Mouse (Mus musculus) megakaryocyte, embryonic 14.5 days (primary cell): ENCODE measurements around the gene Pank4. TPM values are rescaled to one million over a fixed set of nuclear protein-coding genes. Genes with fewer than 3 reads are reported as not detected.

Experiments used
- H3K27me3 ChIP-seq: replicated peaks from 2 replicates; pipeline ENCODE3; 2012; ENCODE audit warnings: inconsistent platforms
- H3K36me3 ChIP-seq: replicated peaks from 2 replicates; pipeline ENCODE3; 2012; ENCODE audit warnings: low read length, inconsistent platforms, mixed read lengths
- H3K4me1 ChIP-seq: 2 replicates; pipeline ENCODE4 v1.6.1; 2012; ENCODE audit warnings: inconsistent platforms
- H3K4me3 ChIP-seq: replicated peaks from 2 replicates; pipeline ENCODE3; 2012; ENCODE audit warnings: moderate library complexity, mild to moderate bottlenecking, inconsistent platforms
- H3K9me3 ChIP-seq: 2 replicates; pipeline ENCODE4 v1.6.1; 2012; ENCODE audit warnings: inconsistent platforms
- FLI1 ChIP-seq: IDR thresholded peaks from 2 replicates; pipeline ENCODE4 v1.6.1; 2012; ENCODE audit warnings: low read length, inconsistent platforms, mixed read lengths
- GATA1 ChIP-seq: IDR thresholded peaks from 3 replicates; pipeline ENCODE4 v1.6.1; 2012; ENCODE audit warnings: mixed read lengths, low read length, inconsistent platforms, borderline replicate concordance
- polyA plus RNA-seq: library from polyadenylated mRNA; stranded (reverse); fragments of >175 nt; gene quantifications from 2 replicates; pipeline ENCODE4 v1.2.3, GENCODE M21; 2012; ENCODE audit warnings: low replicate concordance; ENCODE audit not compliant: insufficient read depth

Gene Pank4
- polyA plus RNA-seq, 1 experiment, result 13.1 TPM

DNA sequence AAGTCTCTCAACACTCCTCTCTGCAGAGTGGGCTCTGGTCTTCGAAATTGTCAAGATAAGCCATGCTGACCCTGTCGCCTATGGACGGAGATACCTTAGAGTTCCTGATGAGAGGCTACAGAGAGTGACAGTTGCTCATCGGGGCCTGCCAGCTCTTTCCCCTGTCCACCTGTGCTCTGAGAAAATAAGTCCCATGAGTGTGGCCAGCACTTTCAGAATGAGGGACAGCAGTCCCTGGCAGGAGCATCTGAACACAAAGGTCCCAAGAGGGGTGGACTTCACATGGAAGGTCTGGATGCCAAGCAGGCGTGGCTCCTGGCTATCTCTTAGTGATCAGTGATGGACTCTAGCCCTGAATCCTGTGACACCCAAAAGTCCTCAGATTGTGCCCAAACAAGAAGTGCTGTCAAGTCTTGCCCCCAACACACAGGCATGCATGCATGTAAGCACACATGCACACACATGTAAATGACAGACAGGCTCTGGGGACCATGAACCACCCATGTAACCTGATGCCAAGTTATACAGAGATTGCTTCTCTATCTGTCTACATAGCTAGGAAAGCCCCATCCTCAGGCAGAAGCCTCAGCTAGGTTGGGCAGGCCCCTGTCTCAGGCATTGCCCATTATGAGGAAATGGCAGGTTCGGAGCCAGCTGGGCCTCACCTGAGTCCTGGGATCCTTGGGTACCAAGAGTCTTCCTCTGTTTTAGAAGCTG is 20.4 kb upstream of the Pank4 start:
- Histone ChIP-seq H3K9me3 (no peaks in the 10 kb centered on the region), H3K4me3 (peak overlapping the region; percentile 67), H3K4me1 (peaks cover 40% of the 10 kb centered on the region), H3K27me3 (peaks cover 31% of the 10 kb centered on the region), H3K36me3 (no peaks in the 10 kb centered on the region)
- no peak for TF ChIP-seq FLI1
- no peak for TF ChIP-seq GATA1

DNA sequence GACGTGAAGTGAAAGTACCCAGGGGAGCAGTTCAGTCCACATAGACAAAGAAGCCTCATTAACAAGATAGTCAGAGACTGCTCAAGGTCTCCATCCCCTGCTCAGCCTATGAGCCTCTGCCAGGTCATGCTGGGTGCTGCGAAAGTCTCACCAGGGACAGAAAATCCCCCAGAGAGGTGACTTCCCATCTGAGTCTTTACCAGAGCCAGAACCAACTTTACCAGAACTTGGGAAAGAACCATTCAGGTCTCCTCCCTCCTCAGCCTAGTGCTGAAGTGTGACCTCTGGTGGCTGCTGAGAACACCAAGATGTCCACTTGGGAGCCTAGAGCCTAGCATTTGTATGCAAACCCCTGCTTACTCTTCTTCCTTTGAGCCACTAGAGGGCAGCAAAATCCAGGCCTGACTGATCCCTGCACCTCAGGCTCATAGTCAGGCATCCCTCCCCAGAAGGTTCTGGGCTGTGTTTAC is 19.8 kb upstream of the Pank4 start:
- no peaks in the 10 kb centered on the region for H3K9me3 ChIP-seq
- no peak for TF ChIP-seq FLI1
- H3K4me3 ChIP-seq, result peak overlapping the region; percentile 67
- H3K27me3 ChIP-seq, result peaks cover 36% of the 10 kb centered on the region
- no peaks in the 10 kb centered on the region for H3K36me3 ChIP-seq
- peaks cover 40% of the 10 kb centered on the region for H3K4me1 ChIP-seq

DNA sequence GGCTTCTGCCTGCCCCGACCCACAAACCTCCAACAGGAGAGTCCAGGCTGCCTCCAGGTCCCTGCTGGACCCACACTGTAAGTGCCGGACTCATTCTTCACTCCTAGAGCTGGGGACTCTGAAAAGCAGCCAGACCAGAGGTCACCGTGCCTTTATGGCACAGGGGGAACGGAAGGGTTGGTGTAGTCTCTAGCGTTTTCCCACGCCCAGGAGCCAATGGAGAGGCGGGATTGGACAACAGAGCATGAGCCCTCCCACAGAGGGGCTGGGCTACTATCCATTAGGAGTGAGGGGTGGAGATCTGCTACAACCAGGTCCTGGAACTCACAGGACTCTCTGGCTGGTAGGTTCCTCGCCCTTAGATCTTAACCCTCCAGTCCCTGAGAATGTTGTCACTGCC is 17.6 kb upstream of the Pank4 start:
- Histone ChIP-seq H3K4me1 (peaks cover 29% of the 10 kb centered on the region), H3K4me3 (peak overlapping the region; percentile 24), H3K36me3 (no peaks in the 10 kb centered on the region), H3K27me3 (peaks cover 54% of the 10 kb centered on the region), H3K9me3 (no peaks in the 10 kb centered on the region)
- TF ChIP-seq GATA1 (no peak), FLI1 (no peak)

DNA sequence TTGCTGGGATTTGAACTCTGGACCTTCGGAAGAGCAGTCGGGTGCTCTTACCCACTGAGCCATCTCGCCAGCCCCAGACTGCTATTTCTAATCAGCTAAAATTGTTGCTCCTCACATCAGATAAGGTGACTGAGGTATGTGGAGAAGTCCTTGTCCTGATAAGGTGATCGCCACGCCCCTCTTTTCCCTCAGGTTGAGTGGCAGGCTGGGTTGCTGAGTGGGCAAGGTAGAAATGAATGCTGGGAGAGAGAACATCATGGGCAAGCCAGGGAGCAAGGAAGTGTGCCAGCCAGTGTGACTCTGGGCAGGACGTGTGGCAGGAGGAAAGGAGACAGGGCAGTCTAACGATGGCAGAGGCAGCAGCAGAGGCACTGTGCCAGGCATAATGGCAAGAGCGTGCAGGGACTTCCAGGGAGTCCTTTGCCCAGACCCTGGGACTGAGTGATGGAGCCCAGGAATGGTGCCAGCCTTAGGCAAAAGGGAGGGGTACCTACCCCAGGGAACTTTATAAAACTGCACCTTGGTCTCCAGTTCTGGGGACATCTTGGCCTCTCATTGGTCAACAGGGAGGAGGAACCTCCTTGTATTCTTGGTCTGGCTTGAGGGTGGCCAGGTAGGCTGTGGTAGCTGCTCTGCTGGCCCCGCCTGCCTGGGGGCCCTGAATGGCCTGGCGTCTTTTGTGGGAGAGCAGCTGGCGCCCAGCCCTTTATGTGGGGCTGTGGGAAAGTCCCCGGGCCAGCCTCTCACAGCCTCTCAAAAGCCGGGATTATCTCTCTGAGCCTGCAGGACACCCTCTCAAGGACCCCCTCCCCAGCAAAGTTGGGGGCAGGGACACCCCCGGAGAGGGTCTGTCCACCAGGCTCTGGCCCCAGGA is 15.6 kb upstream of the Pank4 start:
- TF ChIP-seq FLI1, result no peak
- no peak for TF ChIP-seq GATA1
- no peaks in the 10 kb centered on the region for H3K9me3 ChIP-seq
- H3K27me3 ChIP-seq, result peaks cover 72% of the 10 kb centered on the region
- H3K4me1 ChIP-seq, result peaks cover 25% of the 10 kb centered on the region
- H3K36me3 ChIP-seq, result no peaks in the 10 kb centered on the region
- H3K4me3 ChIP-seq, result no peak overlapping the region

DNA sequence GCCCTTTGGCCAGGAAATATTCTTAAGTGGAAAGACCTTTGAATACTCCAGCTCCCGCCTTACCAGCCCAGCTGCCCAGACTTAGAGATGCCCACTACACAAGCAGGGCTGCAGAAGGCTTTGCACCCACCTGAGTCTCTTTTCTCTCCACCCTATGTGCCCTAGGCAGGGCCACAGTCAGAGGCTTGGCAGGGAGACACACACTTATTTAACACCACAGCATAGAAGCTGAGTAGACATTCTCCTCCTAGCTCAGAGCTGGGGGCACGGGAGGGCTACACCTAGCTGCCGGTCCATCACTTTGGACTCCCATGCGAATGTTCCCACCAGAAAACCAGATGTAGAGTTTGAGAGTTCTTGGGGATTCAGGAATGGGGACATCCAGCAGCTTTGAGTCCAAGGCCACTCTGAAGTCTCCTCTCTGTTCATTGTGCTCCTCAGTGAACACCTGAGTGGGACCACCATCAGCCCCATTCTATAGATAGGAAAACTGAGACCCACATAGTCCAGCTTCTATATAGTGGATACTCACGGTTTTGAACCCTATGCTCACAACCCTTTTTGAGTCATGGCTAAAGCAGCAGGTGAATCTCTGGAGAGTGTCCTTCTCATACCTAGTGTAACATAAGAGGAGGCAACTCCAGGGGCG is 14.9 kb upstream of the Pank4 start:
- no peak for TF ChIP-seq FLI1
- TF ChIP-seq GATA1, result no peak
- Histone ChIP-seq H3K36me3 (no peaks in the 10 kb centered on the region), H3K4me3 (no peak overlapping the region), H3K9me3 (no peaks in the 10 kb centered on the region), H3K4me1 (peaks cover 18% of the 10 kb centered on the region), H3K27me3 (peaks cover 80% of the 10 kb centered on the region)

DNA sequence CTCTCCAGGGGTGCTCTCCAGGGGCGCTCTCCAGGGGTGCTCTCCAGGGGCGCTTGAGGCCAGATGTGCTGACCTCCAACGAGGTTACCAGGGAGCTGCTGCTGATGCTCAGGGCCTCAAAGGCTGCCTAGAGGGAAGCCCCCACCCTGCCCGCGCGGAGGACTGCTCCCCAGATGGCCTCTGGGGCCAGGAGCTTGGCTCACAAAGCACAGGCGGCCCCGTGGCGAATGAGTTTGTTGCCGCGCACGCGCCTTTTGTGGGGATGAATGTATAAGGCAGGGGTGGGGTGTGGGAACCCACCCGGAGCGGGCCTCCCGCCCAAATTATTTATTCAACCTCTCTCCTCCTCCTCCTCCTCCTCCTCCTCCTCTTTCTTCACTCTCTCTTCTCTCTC is 14.3 kb upstream of the Pank4 start:
- TF ChIP-seq GATA1 (no peak), FLI1 (no peak)
- H3K27me3 ChIP-seq, result peaks cover 85% of the 10 kb centered on the region
- H3K4me3 ChIP-seq, result no peak overlapping the region

DNA sequence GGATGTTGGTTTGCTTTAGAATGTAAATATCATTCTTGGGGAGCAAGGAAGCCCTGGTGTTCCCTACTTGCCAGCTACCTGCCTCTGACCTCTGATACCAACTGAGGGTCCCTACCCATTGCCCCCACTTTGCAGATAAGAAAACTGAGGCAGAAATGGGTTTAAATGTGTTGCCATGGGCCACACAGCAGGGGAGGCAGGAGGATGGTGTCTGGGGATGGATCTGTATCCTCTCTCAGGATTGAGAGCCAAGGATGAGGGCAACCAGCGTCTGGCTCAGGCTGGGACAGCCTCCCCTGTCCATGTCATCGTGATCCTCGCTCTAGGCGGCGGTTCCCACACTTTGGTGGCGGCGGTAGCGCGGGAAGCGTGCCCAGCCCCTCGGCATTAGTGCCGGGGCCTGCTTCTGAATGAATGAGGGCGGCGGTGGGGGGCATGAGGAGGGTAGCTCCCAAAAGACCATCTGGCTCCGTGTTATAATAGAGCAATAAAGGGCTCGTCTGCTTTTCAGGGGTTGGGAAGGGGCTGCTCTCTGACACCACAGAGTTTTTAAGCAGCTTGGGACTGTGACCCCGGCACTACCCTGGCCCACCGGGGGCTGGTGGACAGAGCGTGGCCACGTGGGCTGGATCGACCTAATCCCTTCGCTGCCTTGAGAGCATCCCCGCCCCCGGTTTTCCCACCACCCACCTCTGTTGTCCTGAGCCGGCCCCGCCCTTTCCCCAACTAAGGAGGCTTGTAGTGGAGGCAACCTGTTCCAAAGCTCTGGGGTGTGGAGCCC is 11.3 kb upstream of the Pank4 start:
- Histone ChIP-seq H3K9me3 (no peaks in the 10 kb centered on the region), H3K36me3 (no peaks in the 10 kb centered on the region), H3K4me3 (no peak overlapping the region), H3K4me1 (peaks cover 13% of the 10 kb centered on the region), H3K27me3 (peaks cover 92% of the 10 kb centered on the region)
- TF ChIP-seq GATA1 (no peak), FLI1 (no peak)

More for the DNA sequence above, 14.3 kb upstream of the Pank4 start:
- Histone ChIP-seq H3K4me1 (peaks cover 16% of the 10 kb centered on the region), H3K9me3 (no peaks in the 10 kb centered on the region), H3K36me3 (no peaks in the 10 kb centered on the region)

DNA sequence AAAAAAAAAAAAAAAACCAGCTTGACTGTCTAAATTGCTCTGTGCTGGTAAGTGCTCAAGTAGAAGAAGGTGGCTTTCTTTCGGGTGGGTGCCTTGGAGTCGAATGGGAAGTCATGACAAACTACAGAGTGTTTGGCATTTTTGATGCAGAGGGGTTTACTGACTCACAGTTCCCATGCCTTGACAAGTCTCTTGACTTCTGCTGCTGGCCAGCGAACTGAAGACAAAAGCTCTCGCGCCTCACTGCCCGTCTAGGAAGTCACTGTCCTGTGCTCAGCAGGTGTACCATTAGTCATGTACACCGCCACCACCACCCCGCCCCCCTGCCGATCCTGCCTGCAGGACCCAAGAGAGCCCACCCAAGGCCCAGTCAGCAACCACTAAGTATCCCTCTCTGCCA is 7.3 kb upstream of the Pank4 start:
- peaks cover 97% of the 10 kb centered on the region for H3K27me3 ChIP-seq
- H3K4me3 ChIP-seq, result no peak overlapping the region
- H3K36me3 ChIP-seq, result no peaks in the 10 kb centered on the region
- 0 out of 2 replicates have a peak, but pooled peaks cover 3% of the 10 kb centered on the region for H3K9me3 ChIP-seq
- peaks cover 31% of the 10 kb centered on the region for H3K4me1 ChIP-seq
- TF ChIP-seq GATA1 (no peak), FLI1 (no peak)

DNA sequence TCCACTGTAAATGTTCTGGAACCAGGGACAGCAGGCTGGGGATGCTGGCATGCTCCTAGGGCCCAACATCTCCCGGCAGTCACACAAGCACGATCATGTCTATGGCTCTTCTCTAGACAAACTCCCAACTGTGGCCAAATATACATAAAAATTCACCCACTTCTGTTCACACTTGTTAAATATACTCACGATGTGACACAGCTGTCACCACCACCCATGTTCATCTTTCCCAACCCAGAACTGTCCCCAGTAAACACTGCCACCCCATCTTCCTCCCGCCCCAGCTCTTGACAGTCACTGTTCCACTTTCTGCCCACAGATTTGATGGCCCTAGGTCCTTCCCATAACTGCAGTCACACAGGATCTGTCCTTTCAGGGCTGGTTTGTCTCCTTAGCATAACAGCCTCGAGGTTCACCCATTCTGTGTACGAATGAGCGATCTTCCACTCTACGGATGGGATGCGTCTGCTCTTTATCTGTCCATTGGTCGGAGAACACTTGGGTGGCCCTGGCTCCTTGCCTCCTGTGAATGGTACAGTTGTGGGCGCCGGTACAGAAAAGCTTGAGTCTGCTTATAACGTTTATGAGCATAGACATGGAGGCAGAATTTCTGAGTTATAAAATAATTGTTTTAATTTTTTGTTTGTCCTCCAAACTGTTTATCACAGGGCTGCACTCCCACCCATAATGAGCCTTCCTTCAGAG is 6.5 kb upstream of the Pank4 start:
- Histone ChIP-seq H3K9me3 (0 out of 2 replicates have a peak, but pooled peaks cover 3% of the 10 kb centered on the region), H3K4me3 (no peak overlapping the region), H3K36me3 (no peaks in the 10 kb centered on the region), H3K4me1 (peaks cover 39% of the 10 kb centered on the region), H3K27me3 (peaks cover 97% of the 10 kb centered on the region)
- TF ChIP-seq FLI1 (no peak), GATA1 (no peak)
